Mouse (Mus musculus): Measurements from ENCODE around the gene Rfx4. TPM values are rescaled to one million over a fixed set of nuclear protein-coding genes. Genes with fewer than 3 reads are reported as not detected.

The Rfx4 gene
- polyA plus RNA-seq, 1 experiment from 2014 or later: 0.06 TPM

DNA sequence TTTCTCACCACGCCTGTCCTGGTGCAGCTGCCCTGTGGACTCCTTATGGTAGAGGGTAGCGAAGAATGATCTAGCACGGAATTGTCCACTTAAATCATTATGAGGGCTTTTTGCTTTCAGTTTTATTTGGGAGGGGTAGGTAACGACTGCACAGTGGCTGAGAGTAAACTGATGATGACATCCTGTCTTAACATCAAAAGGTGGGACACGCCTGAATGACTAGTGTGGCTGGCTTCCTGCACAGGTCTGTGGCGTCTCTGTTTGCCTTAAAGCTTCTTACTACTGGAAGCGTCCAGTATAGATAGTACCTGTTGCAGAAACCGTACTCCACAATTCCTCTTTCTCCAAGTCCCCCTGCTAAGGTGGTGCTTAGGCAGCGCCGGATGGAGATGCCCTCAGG lies 12.9 kb downstream of the Rfx4 start:
- Histone ChIP-seq H3K27ac (ENCODE audit: low read length) (no peak overlapping the region), H3K36me3 (ENCODE audit: control insufficient read depth, insufficient read depth, low read length) (no peaks in the 10 kb centered on the region), H3K9me3 (ENCODE audit: control insufficient read depth, low read length) (no peaks in the 10 kb centered on the region), H3K4me1 (replicated peaks; ENCODE audit: control insufficient read depth, insufficient read depth, low read length) (no peaks in the 10 kb centered on the region), H3K27me3 (ENCODE audit: control insufficient read depth, insufficient read depth, low read depth, low read length) (peaks cover 7% of the 10 kb centered on the region), H3K4me3 (ENCODE audit: low read length) (no peak overlapping the region), H3K9ac (ENCODE audit: low read length) (no peak overlapping the region), H3K4me2 (ENCODE audit: low read depth, low read length) (no peak overlapping the region)
- 57% methylated on average over 10 of the region's 10 CpGs for WGBS
- ATAC-seq (ENCODE audit: low read depth): no peak

- H3K4me2 ChIP-seq (ENCODE audit: low read depth, low read length): no peak overlapping the region
- no peaks in the 10 kb centered on the region for H3K27me3 ChIP-seq (ENCODE audit: control insufficient read depth, insufficient read depth, low read depth, low read length)
- H3K4me3 ChIP-seq (ENCODE audit: low read length): no peak overlapping the region
- H3K9ac ChIP-seq (ENCODE audit: low read length): no peak overlapping the region
- H3K27ac ChIP-seq (ENCODE audit: low read length): no peak overlapping the region
- H3K4me1 ChIP-seq (replicated peaks; ENCODE audit: control insufficient read depth, insufficient read depth, low read length): peaks cover 4% of the 10 kb centered on the region; the same call in 1 of the 2 replicates
- no peaks in the 10 kb centered on the region for H3K36me3 ChIP-seq (ENCODE audit: control insufficient read depth, insufficient read depth, low read length)
- H3K9me3 ChIP-seq (ENCODE audit: control insufficient read depth, low read length): no peaks in the 10 kb centered on the region
- no peak for ATAC-seq (ENCODE audit: low read depth)
- 65% methylated on average over 4 of the region's 4 CpGs for WGBS
Observed at GRCm38 (mm10) chr10:84772380-84773130, 16.7 kb downstream of the Rfx4 start.

DNA sequence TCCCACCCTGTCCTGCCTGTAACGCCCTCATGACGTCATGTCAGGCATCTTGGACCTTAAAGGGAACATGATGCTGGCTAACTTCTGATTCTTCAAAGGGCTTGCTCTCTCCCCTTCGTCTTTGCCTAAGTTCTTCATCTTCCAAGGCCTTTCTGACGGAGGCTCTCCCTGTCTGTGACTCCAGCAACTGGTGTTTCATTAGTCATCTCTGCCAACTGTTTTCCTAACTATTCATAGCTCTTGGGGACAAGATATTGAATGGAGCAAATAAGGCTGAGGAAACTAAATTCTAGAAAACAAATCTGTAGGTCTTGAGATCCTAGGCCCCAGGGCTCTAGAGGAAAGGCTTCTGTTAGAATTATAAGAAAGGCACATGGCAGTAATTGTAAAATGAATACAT lies 18.0 kb downstream of the Rfx4 start:
- Histone ChIP-seq H3K4me2 (ENCODE audit: low read depth, low read length) (no peak overlapping the region), H3K9me3 (ENCODE audit: control insufficient read depth, low read length) (no peaks in the 10 kb centered on the region), H3K27ac (ENCODE audit: low read length) (no peak overlapping the region), H3K4me1 (replicated peaks; ENCODE audit: control insufficient read depth, insufficient read depth, low read length) (peaks cover 4% of the 10 kb centered on the region; the same call in 1 of the 2 replicates), H3K36me3 (ENCODE audit: control insufficient read depth, insufficient read depth, low read length) (no peaks in the 10 kb centered on the region), H3K4me3 (ENCODE audit: low read length) (no peak overlapping the region), H3K27me3 (ENCODE audit: control insufficient read depth, insufficient read depth, low read depth, low read length) (no peaks in the 10 kb centered on the region), H3K9ac (ENCODE audit: low read length) (no peak overlapping the region)
- no peak for ATAC-seq (ENCODE audit: low read depth)
- WGBS: 91% methylated on average over 4 of the region's 4 CpGs

DNA sequence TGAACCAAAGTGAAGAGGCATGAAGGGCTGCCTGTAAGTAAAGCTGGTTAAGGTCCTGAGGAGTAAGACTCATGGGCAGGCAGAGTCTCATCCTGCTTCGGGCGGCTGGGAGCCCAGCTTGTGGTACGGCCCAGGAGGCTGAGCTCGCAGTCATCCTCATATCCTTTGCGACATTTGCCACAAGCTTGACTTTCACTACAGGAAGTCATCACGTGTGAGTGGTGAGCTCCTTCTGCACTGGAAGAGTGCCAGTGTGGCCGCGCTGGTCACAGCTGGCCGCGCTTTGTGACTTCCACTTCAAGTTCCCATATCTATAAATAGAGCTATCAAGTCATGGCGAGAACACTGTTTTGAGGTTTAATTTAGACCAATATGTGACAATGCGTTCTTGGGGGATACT lies 18.7 kb downstream of the Rfx4 start:
- Histone ChIP-seq H3K27ac (ENCODE audit: low read length) (no peak overlapping the region), H3K9ac (ENCODE audit: low read length) (no peak overlapping the region), H3K4me2 (ENCODE audit: low read depth, low read length) (peak overlapping the region; percentile 9; the same call in 1 of the 2 replicates), H3K4me3 (ENCODE audit: low read length) (no peak overlapping the region), H3K4me1 (replicated peaks; ENCODE audit: control insufficient read depth, insufficient read depth, low read length) (peaks cover 4% of the 10 kb centered on the region; the same call in 1 of the 2 replicates), H3K36me3 (ENCODE audit: control insufficient read depth, insufficient read depth, low read length) (no peaks in the 10 kb centered on the region), H3K9me3 (ENCODE audit: control insufficient read depth, low read length) (no peaks in the 10 kb centered on the region), H3K27me3 (ENCODE audit: control insufficient read depth, insufficient read depth, low read depth, low read length) (no peaks in the 10 kb centered on the region)
- 37% methylated on average over 12 of the region's 12 CpGs for WGBS
- peak; percentile 86 for ATAC-seq (ENCODE audit: low read depth)

DNA sequence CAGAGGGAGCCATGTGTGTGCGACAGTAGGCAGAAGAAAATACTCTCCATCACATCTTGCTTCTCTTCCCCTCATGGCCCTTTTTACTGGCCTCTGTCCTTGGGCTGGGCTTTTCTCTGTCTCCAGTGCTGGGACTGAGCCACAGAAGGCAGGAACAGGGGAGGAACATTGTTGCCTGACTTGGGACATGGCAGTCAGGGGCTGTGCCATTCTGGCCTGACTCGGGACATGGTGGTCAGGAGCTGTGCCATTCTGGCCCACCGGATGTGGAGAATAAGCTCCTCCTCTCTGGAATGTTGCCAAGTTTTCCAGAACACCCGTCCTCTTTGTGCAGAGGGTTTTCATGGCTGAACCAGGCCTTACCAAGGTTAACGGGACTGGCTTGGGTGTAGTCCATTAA lies 21.2 kb downstream of the Rfx4 start:
- no peak overlapping the region for H3K4me2 ChIP-seq (ENCODE audit: low read depth, low read length)
- ATAC-seq (ENCODE audit: low read depth): no peak
- no peak overlapping the region for H3K27ac ChIP-seq (ENCODE audit: low read length)
- H3K4me1 ChIP-seq (replicated peaks; ENCODE audit: control insufficient read depth, insufficient read depth, low read length): peaks cover 4% of the 10 kb centered on the region; the same call in 1 of the 2 replicates
- no peak overlapping the region for H3K9ac ChIP-seq (ENCODE audit: low read length)
- 52% methylated on average over 5 of the region's 5 CpGs for WGBS
- H3K9me3 ChIP-seq (ENCODE audit: control insufficient read depth, low read length): no peaks in the 10 kb centered on the region
- no peaks in the 10 kb centered on the region for H3K36me3 ChIP-seq (ENCODE audit: control insufficient read depth, insufficient read depth, low read length)
- H3K4me3 ChIP-seq (ENCODE audit: low read length): no peak overlapping the region
- no peaks in the 10 kb centered on the region for H3K27me3 ChIP-seq (ENCODE audit: control insufficient read depth, insufficient read depth, low read depth, low read length)

- H3K4me3 ChIP-seq (ENCODE audit: low read length): no peak overlapping the region
- WGBS: 48% methylated on average over 7 of the region's 7 CpGs
- no peak overlapping the region for H3K27ac ChIP-seq (ENCODE audit: low read length)
- H3K4me1 ChIP-seq (replicated peaks; ENCODE audit: control insufficient read depth, insufficient read depth, low read length): peaks cover 4% of the 10 kb centered on the region; the same call in 1 of the 2 replicates
- no peaks in the 10 kb centered on the region for H3K9me3 ChIP-seq (ENCODE audit: control insufficient read depth, low read length)
- no peaks in the 10 kb centered on the region for H3K27me3 ChIP-seq (ENCODE audit: control insufficient read depth, insufficient read depth, low read depth, low read length)
- no peak for ATAC-seq (ENCODE audit: low read depth)
- H3K4me2 ChIP-seq (ENCODE audit: low read depth, low read length): no peak overlapping the region
- no peaks in the 10 kb centered on the region for H3K36me3 ChIP-seq (ENCODE audit: control insufficient read depth, insufficient read depth, low read length)
- H3K9ac ChIP-seq (ENCODE audit: low read length): no peak overlapping the region
Observed at GRCm38 (mm10) chr10:84777974-84778373, 22.1 kb downstream of the Rfx4 start.

DNA sequence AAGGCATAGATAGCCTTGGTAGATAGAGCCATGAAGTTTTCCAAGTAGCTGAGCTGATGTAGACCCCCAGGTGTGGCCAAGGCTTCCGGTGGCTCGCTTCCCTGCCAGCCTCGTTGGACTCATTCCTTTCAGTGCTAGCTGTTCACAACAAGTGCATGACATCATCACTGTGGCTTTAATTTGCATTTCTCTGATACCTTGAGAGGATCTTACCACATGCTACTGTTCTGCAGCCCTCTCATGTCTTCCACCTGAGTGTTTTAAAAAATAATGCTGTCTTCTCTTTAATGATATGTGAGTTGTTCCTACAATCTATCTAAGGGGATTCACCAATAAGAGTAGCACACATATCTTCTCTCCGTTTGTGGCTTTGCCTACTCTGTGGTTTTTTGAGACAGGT lies 25.0 kb downstream of the Rfx4 start:
- H3K9me3 ChIP-seq (ENCODE audit: control insufficient read depth, low read length): no peaks in the 10 kb centered on the region
- no peaks in the 10 kb centered on the region for H3K36me3 ChIP-seq (ENCODE audit: control insufficient read depth, insufficient read depth, low read length)
- no peak overlapping the region for H3K4me3 ChIP-seq (ENCODE audit: low read length)
- no peak for ATAC-seq (ENCODE audit: low read depth)
- 67% methylated on average over 4 of the region's 4 CpGs for WGBS
- H3K27me3 ChIP-seq (ENCODE audit: control insufficient read depth, insufficient read depth, low read depth, low read length): no peaks in the 10 kb centered on the region
- no peak overlapping the region for H3K4me2 ChIP-seq (ENCODE audit: low read depth, low read length)
- H3K4me1 ChIP-seq (replicated peaks; ENCODE audit: control insufficient read depth, insufficient read depth, low read length): no peaks in the 10 kb centered on the region
- H3K27ac ChIP-seq (ENCODE audit: low read length): no peak overlapping the region
- H3K9ac ChIP-seq (ENCODE audit: low read length): no peak overlapping the region

DNA sequence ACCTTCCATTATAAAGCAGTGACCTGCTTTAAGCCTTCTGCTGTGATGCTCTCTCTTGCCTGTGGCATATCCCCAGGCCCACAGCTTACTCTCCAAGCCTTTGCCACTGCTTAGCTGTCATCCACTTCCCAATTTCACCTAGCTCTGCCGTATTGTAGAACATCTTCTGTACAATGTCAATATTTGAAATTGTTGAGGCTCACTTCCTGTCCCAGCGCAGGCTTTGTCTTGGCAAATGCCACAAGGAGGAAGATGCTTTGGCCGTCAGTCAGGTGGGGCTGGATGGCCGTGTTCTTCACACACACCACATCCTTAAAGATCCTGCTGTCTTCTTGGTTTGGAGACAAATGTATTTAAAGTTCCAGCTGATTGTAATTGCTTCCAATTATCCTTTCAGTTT lies 29.5 kb downstream of the Rfx4 start:
- Histone ChIP-seq H3K4me2 (ENCODE audit: low read depth, low read length) (no peak overlapping the region), H3K4me3 (ENCODE audit: low read length) (no peak overlapping the region), H3K27me3 (ENCODE audit: control insufficient read depth, insufficient read depth, low read depth, low read length) (no peaks in the 10 kb centered on the region), H3K9ac (ENCODE audit: low read length) (no peak overlapping the region), H3K27ac (ENCODE audit: low read length) (no peak overlapping the region), H3K9me3 (ENCODE audit: control insufficient read depth, low read length) (no peaks in the 10 kb centered on the region), H3K4me1 (replicated peaks; ENCODE audit: control insufficient read depth, insufficient read depth, low read length) (no peaks in the 10 kb centered on the region), H3K36me3 (ENCODE audit: control insufficient read depth, insufficient read depth, low read length) (no peaks in the 10 kb centered on the region)
- 27% methylated on average over 4 of the region's 4 CpGs for WGBS
- ATAC-seq (ENCODE audit: low read depth): no peak

- 83% methylated on average over 8 of the region's 8 CpGs for WGBS
- Histone ChIP-seq H3K36me3 (ENCODE audit: control insufficient read depth, insufficient read depth, low read length) (no peaks in the 10 kb centered on the region), H3K4me3 (ENCODE audit: low read length) (no peak overlapping the region), H3K4me2 (ENCODE audit: low read depth, low read length) (no peak overlapping the region), H3K27ac (ENCODE audit: low read length) (no peak overlapping the region), H3K27me3 (ENCODE audit: control insufficient read depth, insufficient read depth, low read depth, low read length) (no peaks in the 10 kb centered on the region), H3K9me3 (ENCODE audit: control insufficient read depth, low read length) (no peaks in the 10 kb centered on the region), H3K4me1 (replicated peaks; ENCODE audit: control insufficient read depth, insufficient read depth, low read length) (no peaks in the 10 kb centered on the region), H3K9ac (ENCODE audit: low read length) (no peak overlapping the region)
- no peak for ATAC-seq (ENCODE audit: low read depth)
Observed at GRCm38 (mm10) chr10:84790323-84790722, 34.5 kb downstream of the Rfx4 start.
